Mouse (Mus musculus): ENCODE results near the gene Pik3c2b.

GRCm38 (mm10) chr1:133147324-133147723 lies 101.9 kb downstream of the Pik3c2b start:
- TF ChIP-seq CTCF (IDR thresholded peaks at IDR 0.05; ENCODE audit: borderline replicate concordance, insufficient read depth, low read depth, low read length) (no peak), POLR2A (IDR thresholded peaks at IDR 0.05; ENCODE audit: borderline replicate concordance, insufficient read depth, low read length) (no peak)
